Mouse (Mus musculus) brain, embryonic 18.5 days (tissue): ENCODE results near the gene Spata7.
"Not testable (repeated sequence)": the region's sequence is repeated elsewhere in the genome, so short reads cannot be mapped to it uniquely, and the experiment has no call there.

ENCODE experiments used
- DNase-seq: peaks from one replicate; pipeline ENCODE4 v3.0.0-alpha.2; 2012; ENCODE audit warnings: low read depth, low spot score

Spata7 gene

DNA sequence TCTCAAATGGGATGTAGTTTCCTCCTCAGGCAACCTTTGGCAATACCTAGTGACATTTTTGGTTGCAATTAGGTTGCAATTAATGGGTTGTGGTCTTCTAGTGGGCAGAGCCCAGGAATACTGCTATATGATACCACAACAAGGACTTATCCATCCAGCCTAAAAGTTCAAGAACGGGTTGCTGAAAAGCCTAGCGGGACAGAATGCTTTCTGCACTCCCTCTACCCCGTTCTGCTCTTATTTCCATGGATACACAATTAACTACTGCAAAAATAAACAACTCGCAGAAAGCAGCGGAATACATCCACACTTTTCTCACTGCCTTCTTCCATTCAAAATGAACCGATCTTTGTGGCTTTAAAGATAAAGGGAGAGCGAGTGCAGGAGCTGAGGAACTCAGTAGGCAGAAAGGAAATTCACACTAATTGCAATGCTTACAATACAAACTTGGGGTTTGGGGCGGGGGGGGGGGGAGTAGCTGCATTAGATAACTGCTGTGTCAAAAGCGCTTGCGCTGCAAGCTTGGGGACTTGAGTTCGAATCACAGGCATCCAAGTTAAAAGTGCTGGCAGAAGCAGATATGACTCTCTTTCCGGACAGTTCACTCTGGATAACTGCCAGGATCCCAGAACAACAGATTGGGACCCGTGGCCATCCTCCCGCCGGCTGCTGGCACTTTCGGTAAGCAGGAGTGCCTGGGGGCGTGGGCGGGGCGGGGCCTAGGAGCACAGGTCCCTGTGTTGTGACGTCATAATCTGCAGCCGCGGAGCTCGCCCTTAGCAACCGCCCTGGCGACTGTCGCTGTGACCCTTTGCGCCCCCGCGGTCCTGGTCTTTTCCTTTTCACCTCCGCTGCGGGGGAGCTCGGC, at the start of gene Spata7:
Gene Spata7, plus strand, starts transcription at position 766 of the 868 bp plus-strand sequence.
- DNase-seq: peak; percentile 64

- no peak for DNase-seq
These were observed 42.7 kb upstream of the Spata7 start for GRCm38 (mm10) chr12:98585302-98585701.

GRCm38 (mm10) chr12:98588573-98588972, 39.4 kb upstream of the Spata7 start:
- DNase-seq: no peak

DNA sequence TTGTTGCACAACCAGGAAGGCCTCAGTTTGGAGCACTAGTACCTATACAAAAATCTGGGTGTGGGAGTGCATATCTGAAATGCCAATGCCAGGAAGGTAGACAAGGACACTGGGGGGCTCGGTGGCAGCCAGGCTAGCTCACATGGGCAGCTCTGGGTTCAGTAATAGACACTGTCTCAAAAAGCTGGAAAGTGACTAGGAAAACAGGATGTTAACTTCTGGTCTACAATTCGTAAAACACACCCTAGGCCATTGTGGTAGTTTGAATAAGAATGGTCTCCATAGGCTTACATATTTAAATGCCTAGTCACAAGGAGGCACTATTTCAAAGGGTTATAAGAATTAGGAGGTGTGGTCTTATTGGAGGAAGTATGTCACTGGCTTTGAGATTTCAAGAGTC, 36.9 kb upstream of the Spata7 start:
- no peak for DNase-seq

GRCm38 (mm10) chr12:98600861-98601260, 27.1 kb upstream of the Spata7 start:
- DNase-seq: no peak

GRCm38 (mm10) chr12:98602114-98602513, 25.8 kb upstream of the Spata7 start:
- DNase-seq: peak; percentile 52

- no peak for DNase-seq
These were observed 22.7 kb upstream of the Spata7 start for GRCm38 (mm10) chr12:98605264-98605663.

DNA sequence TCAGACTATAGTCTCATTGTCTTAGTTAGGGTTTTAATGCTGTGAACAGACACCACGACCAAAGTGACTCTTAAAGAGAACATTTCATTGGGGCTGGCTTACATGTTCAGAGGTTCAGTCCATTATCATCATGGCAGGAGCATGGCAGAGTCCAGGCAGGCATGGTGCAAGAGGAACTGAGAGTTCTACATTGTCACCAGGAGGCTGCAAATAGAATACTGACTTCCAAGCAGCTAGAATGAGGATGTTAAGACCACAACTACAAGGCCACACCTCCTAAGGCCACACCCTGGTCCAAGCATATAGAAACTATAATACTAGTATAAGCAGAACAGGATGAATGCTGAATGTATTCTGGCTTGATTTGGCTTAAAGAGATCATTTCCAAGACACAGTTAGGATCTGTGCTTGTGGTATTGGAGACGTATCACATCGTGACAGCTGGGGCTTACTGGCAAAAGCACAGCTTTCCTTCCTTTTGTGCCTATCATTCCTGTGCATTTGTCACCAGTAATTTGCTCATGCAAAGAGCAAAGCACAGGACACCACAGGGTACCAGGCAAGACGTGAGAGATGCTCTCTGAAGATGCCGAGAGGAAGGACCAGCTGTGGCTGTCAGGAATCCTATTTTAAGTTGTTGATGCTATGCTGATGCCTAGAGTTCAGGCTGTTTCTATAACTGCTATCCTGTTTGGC, 21.2 kb upstream of the Spata7 start:
- DNase-seq: no peak

- no peak for DNase-seq
These were observed 17.6 kb upstream of the Spata7 start for GRCm38 (mm10) chr12:98610341-98610740.

- no peak for DNase-seq
These were observed 12.9 kb upstream of the Spata7 start for GRCm38 (mm10) chr12:98614910-98615508.

DNA sequence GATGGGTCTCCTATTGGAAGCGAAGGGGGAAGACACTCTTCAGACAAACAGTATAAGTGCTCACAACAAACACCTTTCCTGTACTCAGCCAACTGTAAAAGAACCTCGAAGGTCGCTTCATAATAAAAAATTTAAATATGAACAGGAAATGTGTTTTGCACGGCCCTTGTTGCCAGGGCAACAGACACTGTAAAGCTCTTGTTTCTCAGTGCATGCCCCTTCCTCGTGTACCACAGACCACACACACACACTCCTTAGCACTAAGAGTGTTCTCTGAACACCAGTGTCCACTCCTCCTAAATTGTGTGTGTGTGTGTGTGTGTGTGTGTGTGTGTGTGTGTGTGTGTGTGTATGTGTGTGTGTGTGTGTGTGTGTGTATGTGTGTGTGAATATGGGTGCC, 12.2 kb upstream of the Spata7 start:
- no peak for DNase-seq

GRCm38 (mm10) chr12:98619496-98619895, 8.5 kb upstream of the Spata7 start:
- no peak for DNase-seq

- DNase-seq: peak; percentile 42
These were observed 7.0 kb upstream of the Spata7 start for GRCm38 (mm10) chr12:98620922-98621321.

DNA sequence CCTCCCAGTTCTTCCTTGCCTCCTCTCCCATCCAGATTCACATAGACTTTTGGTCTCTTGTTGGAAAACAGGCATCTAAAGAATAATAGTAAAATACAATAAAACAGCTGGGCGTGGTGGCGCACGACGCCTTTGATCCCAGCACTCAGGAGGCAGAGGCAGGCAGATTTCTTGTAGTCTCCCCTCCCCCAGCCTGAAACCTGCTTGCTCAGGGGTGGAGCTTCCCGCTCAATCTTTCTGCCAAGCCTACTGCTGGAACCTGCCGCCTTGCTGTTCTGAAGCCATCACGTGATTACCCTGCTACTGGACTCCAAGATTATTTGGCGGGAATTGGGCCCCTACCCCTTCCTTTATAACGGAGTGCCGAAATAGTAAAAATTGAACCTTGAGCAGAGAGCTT, 4.7 kb upstream of the Spata7 start:
- DNase-seq: not testable (repeated sequence)

DNA sequence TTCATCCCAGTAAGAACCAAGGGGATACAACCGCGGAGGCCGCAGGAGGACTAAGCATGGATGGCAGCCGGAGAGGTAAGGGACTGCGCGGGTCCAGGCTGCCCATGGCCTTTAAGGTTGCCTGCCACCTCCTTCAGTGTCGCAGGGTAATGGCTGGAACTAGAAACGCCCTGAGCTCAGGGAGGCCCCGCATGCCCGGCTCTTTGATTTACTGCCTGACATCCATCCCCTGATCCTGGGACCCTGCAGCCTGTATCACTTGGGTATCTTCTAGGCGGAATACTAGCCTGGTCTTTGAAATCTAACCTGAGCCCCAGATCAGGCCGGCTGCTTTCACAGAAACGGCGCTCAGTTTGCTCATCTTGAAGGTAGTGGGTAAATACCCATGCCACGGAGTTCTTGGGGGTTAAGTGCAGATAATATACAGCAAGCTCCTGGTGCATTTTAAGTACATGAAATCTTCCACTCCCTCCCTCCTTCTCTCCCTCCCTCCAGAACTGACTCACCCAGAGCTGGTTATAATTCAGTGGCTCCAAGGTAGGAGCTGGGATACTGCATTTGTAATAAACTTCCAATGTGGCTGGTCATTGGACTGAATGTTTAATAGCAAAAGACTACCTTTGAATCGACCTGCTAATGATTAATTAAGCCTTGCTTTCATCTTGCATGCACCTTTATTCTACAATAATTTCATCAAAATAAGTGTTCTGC, 458 bp downstream of the Spata7 start:
- no peak for DNase-seq

GRCm38 (mm10) chr12:98644852-98645251, 16.9 kb downstream of the Spata7 start:
- no peak for DNase-seq

- no peak for DNase-seq
These were observed 28.9 kb downstream of the Spata7 start for GRCm38 (mm10) chr12:98656873-98657272.

DNA sequence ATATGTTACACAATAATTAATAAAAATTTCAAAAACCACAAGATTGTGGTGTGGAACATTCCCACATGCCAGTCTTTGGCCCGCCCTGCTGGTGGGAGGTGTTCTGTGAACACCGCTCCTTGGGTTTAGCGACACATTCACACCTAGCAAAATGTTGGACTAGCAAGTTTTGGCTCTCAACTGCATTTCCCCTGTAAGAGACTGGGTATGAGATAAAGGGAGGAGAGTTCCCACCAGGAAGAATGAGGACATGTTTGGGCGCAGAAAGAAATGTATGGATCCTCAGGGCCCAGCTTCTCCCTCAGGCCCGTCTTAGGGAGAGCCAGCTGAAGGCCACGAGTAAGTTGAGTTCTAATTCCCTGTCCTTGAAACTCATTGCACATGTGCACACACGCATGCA, 34.7 kb downstream of the Spata7 start:
- DNase-seq: no peak

DNA sequence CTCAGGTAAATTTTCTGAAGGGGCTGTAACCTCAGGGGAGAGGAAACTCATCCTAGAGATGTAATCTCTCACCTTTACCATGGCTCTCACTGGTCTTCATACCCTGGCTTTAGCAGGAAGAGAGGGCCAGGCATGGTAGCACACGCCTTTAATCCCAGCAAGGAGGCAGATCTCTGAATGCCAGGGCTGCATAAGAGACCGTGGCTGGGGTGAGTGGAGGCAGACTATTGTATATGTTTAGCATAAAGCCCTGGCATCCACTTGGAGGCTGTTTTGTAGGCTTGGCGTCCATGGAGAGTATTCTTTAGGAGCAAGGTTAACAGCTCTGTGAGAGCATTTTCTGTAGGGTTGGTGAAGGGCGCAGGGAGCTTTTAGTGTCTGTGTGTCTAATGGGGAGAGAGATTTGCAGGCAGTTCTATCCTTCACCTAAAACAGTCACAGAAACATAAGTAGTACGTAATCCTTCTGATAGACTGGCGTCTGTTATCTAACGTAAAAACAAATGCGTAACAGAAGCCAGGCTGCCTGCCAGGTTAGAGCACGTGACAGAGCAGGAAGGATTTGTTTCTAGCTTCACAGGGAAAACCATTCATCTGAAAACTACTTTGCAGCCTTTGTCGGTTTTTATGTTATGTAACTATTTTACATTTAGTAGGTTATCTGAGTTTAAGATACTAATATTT, 40.3 kb downstream of the Spata7 start:
- DNase-seq: peak; percentile 30

- no peak for DNase-seq
These were observed 41.1 kb downstream of the Spata7 start for GRCm38 (mm10) chr12:98669086-98669485.

DNA sequence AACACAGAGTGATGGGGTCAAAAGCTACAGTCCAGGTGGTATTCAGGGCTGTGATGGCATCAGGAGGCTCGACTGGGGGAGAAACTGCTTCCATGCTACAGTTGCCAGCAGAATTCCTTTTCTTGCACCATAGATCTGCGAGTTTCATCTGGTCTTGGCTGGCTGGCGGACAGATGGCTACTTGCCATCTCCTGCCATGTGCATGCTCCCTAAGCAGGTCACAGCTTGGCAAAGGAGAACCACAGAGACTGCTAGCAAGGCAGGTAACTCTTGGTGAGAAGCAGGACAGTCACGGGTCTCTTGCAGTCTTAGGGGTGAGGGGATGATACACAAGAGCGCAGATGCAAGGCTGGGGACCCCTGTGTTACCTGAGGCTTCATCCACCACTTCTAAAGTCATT, 41.9 kb downstream of the Spata7 start:
- DNase-seq: no peak
